In genomic region chr12:17626043-17626442, GRCm38 (mm10) we compare ENCODE assay signal across 15 mouse cellular contexts.
A peak's percentile ranks its signal among the peaks of the same experiment; 100 is the strongest.
DNase-seq lines count a peak whose midpoint lies in the region; ATAC-seq and TF ChIP-seq lines count a peak whose summit lies in the region.
"Had no signal": no experiment of that assay in that cellular context is flagged by ENCODE, and none has a peak within 500 bp of the region (broad histone marks: within the 10 kb centered on the region; RNA-seq: fewer than 3 reads in every experiment).

No protein-coding gene starts in this region.

- no peak for ATAC-seq in hindbrain, postnatal 0 days
- peak; percentile 80 for ATAC-seq in neural tube, embryonic 11.5 days (ENCODE audit: insufficient read depth, low FRiP score, low TSS enrichment)
- ATAC-seq: intestine, embryonic 16.5 days had no signal

- H3K9ac ChIP-seq in hindbrain, postnatal 0 days (replicated peaks; ENCODE audit: low read length) = no peak overlapping the region
- H3K9ac ChIP-seq in neural tube, embryonic 11.5 days (ENCODE audit: low read length) = no peak overlapping the region
- H3K9ac ChIP-seq: liver, embryonic 14.5 days had no signal

- peak overlapping the region; percentile 1; the same call in 1 of the 2 replicates for H3K27ac ChIP-seq in embryonic facial prominence, embryonic 10.5 days (replicated peaks)
- no peak overlapping the region for H3K27ac ChIP-seq in hindbrain, postnatal 0 days
- peak overlapping the region; percentile 46; the same call in 1 of the 2 replicates for H3K27ac ChIP-seq in neural tube, embryonic 11.5 days (ENCODE audit: low read depth, low read length)
- H3K27ac ChIP-seq: layer of hippocampus, adult 2 months; limb, embryonic 10.5 days; liver, embryonic 14.5 days had no signal

- peaks cover 47% of the 10 kb centered on the region for H3K4me1 ChIP-seq in embryonic facial prominence, embryonic 10.5 days
- no peaks in the 10 kb centered on the region for H3K4me1 ChIP-seq in hindbrain, postnatal 0 days (ENCODE audit: insufficient read depth, low read length)
- H3K4me1 ChIP-seq in neural tube, embryonic 11.5 days (ENCODE audit: control insufficient read depth, insufficient read depth, low read length) = peaks cover 8% of the 10 kb centered on the region

- 0 out of 2 replicates have a peak, but pooled peaks cover 6% of the 10 kb centered on the region for H3K27me3 ChIP-seq in embryonic facial prominence, embryonic 10.5 days (replicated peaks; ENCODE audit: low read depth, poor library complexity, severe bottlenecking)
- H3K27me3 ChIP-seq in hindbrain, postnatal 0 days (ENCODE audit: insufficient read depth, low read length) = no peaks in the 10 kb centered on the region
- no peaks in the 10 kb centered on the region for H3K27me3 ChIP-seq in neural tube, embryonic 11.5 days (ENCODE audit: control insufficient read depth, insufficient read depth, low read length)

- no peaks in the 10 kb centered on the region for H3K9me3 ChIP-seq in embryonic facial prominence, embryonic 10.5 days
- no peaks in the 10 kb centered on the region for H3K9me3 ChIP-seq in hindbrain, postnatal 0 days (ENCODE audit: low read length)
- H3K9me3 ChIP-seq in neural tube, embryonic 11.5 days (ENCODE audit: control insufficient read depth, low read length) = no peaks in the 10 kb centered on the region; the same call in 1 of the 2 replicates
- H3K9me3 ChIP-seq: limb, embryonic 10.5 days had no signal

- 19% methylated on average over 3 of the region's 3 CpGs for WGBS in embryonic facial prominence, embryonic 10.5 days
- 28% methylated on average over 3 of the region's 3 CpGs for WGBS in hindbrain, postnatal 0 days
- WGBS in neural tube, embryonic 11.5 days = 22% methylated on average over 3 of the region's 3 CpGs

- H3K4me3 ChIP-seq in embryonic facial prominence, embryonic 10.5 days = no peak overlapping the region
- no peak overlapping the region for H3K4me3 ChIP-seq in hindbrain, postnatal 0 days (ENCODE audit: low read length)
- H3K4me3 ChIP-seq in neural tube, embryonic 11.5 days (ENCODE audit: low read depth, low read length) = no peak overlapping the region
- H3K4me3 ChIP-seq: layer of hippocampus, adult 2 months; limb, embryonic 10.5 days; myocyte had no signal

- H3K36me3 ChIP-seq in embryonic facial prominence, embryonic 10.5 days (replicated peaks) = no peaks in the 10 kb centered on the region
- H3K36me3 ChIP-seq in hindbrain, postnatal 0 days (ENCODE audit: insufficient read depth, low read length) = no peaks in the 10 kb centered on the region
- no peaks in the 10 kb centered on the region for H3K36me3 ChIP-seq in neural tube, embryonic 11.5 days (ENCODE audit: control insufficient read depth, insufficient read depth, low read length)
- H3K36me3 ChIP-seq: limb, embryonic 10.5 days had no signal

- DNase-seq in embryo, embryonic 10 days (ENCODE audit: low spot score) = peak; percentile 76
- peak; percentile 56 for DNase-seq in embryonic facial prominence, embryonic 10.5 days (ENCODE audit: low spot score)
- peak; percentile 4 for DNase-seq in hindbrain, postnatal 0 days (ENCODE audit: low spot score)
- peak; percentile 72 for DNase-seq in neural tube, embryonic 11.5 days (ENCODE audit: low spot score)
- DNase-seq in testis, postnatal 10 days (ENCODE audit: low spot score) = no peak
- DNase-seq in layer of hippocampus, adult 9-10 months (ENCODE audit: low spot score) = no peak
- DNase-seq in layer of hippocampus, postnatal 36 days = no peak
- no peak for DNase-seq in ovary, postnatal 10 days (ENCODE audit: low spot score)
- DNase-seq: adrenal gland, adult 2 months; lung, postnatal 36 days had no signal

- TF ChIP-seq CTCF in hindbrain, postnatal 0 days (IDR thresholded peaks at IDR 0.05; ENCODE audit: low read depth) = no peak

- H3K4me2 ChIP-seq in hindbrain, postnatal 0 days (ENCODE audit: low read depth, low read length) = no peak overlapping the region
- no peak overlapping the region for H3K4me2 ChIP-seq in neural tube, embryonic 11.5 days (ENCODE audit: low read depth)

Comparison
In these comparisons a context has a peak if more than half of its experiments do, and no peak if none do; other contexts are left out.
1. DNase-seq: peak in embryo, embryonic 10 days (single experiment), embryonic facial prominence, embryonic 10.5 days (single experiment), hindbrain, postnatal 0 days (single experiment) and neural tube, embryonic 11.5 days (single experiment); none in testis, postnatal 10 days (single experiment), layer of hippocampus, adult 9-10 months (single experiment), layer of hippocampus, postnatal 36 days (0 of 2) and ovary, postnatal 10 days (single experiment).